Mouse (Mus musculus): ENCODE data around the gene C130050O18Rik.
A peak's percentile ranks its signal among the peaks of the same experiment; 100 is the strongest.
"Not testable (repeated sequence)": the region's sequence is repeated elsewhere in the genome, so short reads cannot be mapped to it uniquely, and the experiment has no call there.

Gene C130050O18Rik

GRCm38 (mm10) chr5:139380385-139381248 lies 24.5 kb upstream of the C130050O18Rik start:
- peak; percentile 94 for DNase-seq

GRCm38 (mm10) chr5:139381586-139382513 lies 23.2 kb upstream of the C130050O18Rik start:
- no peak for DNase-seq

- DNase-seq, result no peak
Measured at GRCm38 (mm10) chr5:139382760-139383159, 22.3 kb upstream of the C130050O18Rik start.

GRCm38 (mm10) chr5:139383234-139383633 lies 21.8 kb upstream of the C130050O18Rik start:
- DNase-seq, result no peak

- DNase-seq, result no peak
Measured at GRCm38 (mm10) chr5:139384531-139384930, 20.5 kb upstream of the C130050O18Rik start.

- DNase-seq, result no peak
Measured at GRCm38 (mm10) chr5:139386047-139386446, 19.0 kb upstream of the C130050O18Rik start.

GRCm38 (mm10) chr5:139387329-139388194 lies 17.5 kb upstream of the C130050O18Rik start:
- no peak for DNase-seq

GRCm38 (mm10) chr5:139388195-139388570 lies 16.9 kb upstream of the C130050O18Rik start:
- no peak for DNase-seq

GRCm38 (mm10) chr5:139388694-139389675 lies 16.1 kb upstream of the C130050O18Rik start:
- no peak for DNase-seq

GRCm38 (mm10) chr5:139389676-139390061 lies 15.4 kb upstream of the C130050O18Rik start:
- DNase-seq, result no peak

- DNase-seq, result not testable (repeated sequence)
Measured at GRCm38 (mm10) chr5:139390324-139391119, 14.6 kb upstream of the C130050O18Rik start.

GRCm38 (mm10) chr5:139391309-139391990 lies 13.6 kb upstream of the C130050O18Rik start:
- DNase-seq, result no peak

GRCm38 (mm10) chr5:139392219-139393196 lies 12.6 kb upstream of the C130050O18Rik start:
- no peak for DNase-seq

GRCm38 (mm10) chr5:139393197-139393588 lies 11.9 kb upstream of the C130050O18Rik start:
- DNase-seq, result no peak

GRCm38 (mm10) chr5:139394399-139394798 lies 10.7 kb upstream of the C130050O18Rik start:
- DNase-seq, result no peak

GRCm38 (mm10) chr5:139395528-139395927 lies 9.6 kb upstream of the C130050O18Rik start:
- no peak for DNase-seq

GRCm38 (mm10) chr5:139397359-139397916 lies 7.6 kb upstream of the C130050O18Rik start:
- no peak for DNase-seq
